Mouse (Mus musculus): ENCODE results near the gene Art2b. TPM values are rescaled to one million over a fixed set of nuclear protein-coding genes. Genes with fewer than 3 reads are reported as not detected.

Art2b gene
- polyA plus RNA-seq, 1 experiment from 2014 or later, result not detected

DNA sequence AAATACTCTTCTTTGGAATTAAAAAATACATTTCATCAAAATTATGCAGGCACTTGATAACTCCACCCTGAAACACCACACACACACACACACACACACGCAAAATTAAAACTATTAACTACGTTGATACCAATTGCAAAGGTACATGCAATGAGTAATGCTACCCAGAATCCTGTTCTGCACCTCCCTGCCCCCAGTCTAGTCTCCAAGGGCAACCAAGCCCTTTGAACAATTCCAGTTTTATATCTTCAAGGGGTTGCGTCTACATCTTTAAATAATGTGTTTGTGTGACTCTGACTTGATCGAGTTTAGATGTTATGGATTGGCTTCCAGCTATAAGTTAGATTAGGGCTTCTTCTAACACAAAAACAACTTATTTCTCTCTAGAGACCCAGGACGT is 49.9 kb downstream of the Art2b start:
- no peak for ATAC-seq (ENCODE audit: insufficient number of reproducible peaks, insufficient read depth, low FRiP score, low TSS enrichment)
- Histone ChIP-seq H3K9ac (no peak overlapping the region), H3K27ac (no peak overlapping the region), H3K4me1 (no peaks in the 10 kb centered on the region), H3K36me3 (no peaks in the 10 kb centered on the region), H3K9me3 (no peaks in the 10 kb centered on the region), H3K4me3 (no peak overlapping the region), H3K4me2 (replicated peaks) (no peak overlapping the region), H3K27me3 (no peaks in the 10 kb centered on the region)
- 75% methylated on average over 5 of the region's 5 CpGs for WGBS

DNA sequence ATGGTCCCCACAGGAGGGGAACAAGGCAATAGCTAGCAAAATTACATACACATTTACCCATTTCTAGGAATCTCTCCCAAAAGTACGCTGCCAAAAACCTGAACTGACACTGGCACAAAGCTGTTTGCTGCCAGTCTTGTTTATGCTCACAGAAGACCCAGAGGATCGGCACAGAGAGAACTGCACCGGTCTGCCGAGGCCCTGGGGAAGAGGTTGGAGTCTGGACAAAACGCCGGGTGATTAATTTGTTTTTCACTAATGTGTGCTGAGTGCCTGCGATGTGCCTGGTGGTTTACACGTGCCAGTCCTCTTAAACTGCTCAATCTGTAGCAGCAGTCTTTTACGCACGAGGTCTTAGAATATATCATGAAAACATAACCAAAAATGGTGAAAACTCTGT is 50.3 kb downstream of the Art2b start:
- no peak for ATAC-seq (ENCODE audit: insufficient number of reproducible peaks, insufficient read depth, low FRiP score, low TSS enrichment)
- no peak overlapping the region for H3K4me3 ChIP-seq
- H3K27me3 ChIP-seq, result no peaks in the 10 kb centered on the region
- H3K9me3 ChIP-seq, result no peaks in the 10 kb centered on the region
- H3K4me2 ChIP-seq (replicated peaks), result no peak overlapping the region
- no peaks in the 10 kb centered on the region for H3K36me3 ChIP-seq
- H3K9ac ChIP-seq, result no peak overlapping the region
- no peak overlapping the region for H3K27ac ChIP-seq
- WGBS, result 80% methylated on average over 10 of the region's 10 CpGs
- no peaks in the 10 kb centered on the region for H3K4me1 ChIP-seq

DNA sequence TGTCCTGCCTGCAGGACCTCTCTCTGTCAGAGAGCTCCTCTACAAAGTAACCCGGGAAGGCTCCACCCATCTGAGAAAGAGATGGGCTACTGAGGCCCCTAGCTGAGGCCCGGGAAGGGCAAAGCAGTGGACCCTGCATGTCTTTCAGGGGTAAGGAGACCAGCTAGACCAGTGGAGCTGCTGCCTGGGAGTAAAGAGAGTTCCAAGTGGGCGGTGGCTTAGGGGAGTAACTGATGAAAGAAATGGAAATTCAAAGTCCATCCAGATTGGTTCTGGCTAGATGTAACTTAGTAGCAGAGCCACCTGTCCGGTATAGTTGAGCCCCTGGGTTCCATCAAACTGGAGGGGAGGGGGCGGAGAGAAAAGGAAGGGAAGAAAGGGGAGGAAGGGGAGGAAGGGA is 51.0 kb downstream of the Art2b start:
- 18% methylated on average over 5 of the region's 5 CpGs for WGBS
- Histone ChIP-seq H3K27ac (no peak overlapping the region), H3K9ac (no peak overlapping the region), H3K4me2 (replicated peaks) (no peak overlapping the region), H3K4me3 (no peak overlapping the region), H3K27me3 (no peaks in the 10 kb centered on the region), H3K36me3 (no peaks in the 10 kb centered on the region), H3K9me3 (no peaks in the 10 kb centered on the region), H3K4me1 (no peaks in the 10 kb centered on the region)
- ATAC-seq (ENCODE audit: insufficient number of reproducible peaks, insufficient read depth, low FRiP score, low TSS enrichment), result no peak

Other genes with a start within 250 kb of the Art2b start
- gene Arap1, start 237.5 kb downstream of the Art2b start, polyA plus RNA-seq (2016; fragmentation: Nextera tagmentation; extraction: Ambion mirVana), result 23.9 and 29.7 TPM in 2 replicates
- not detected in 2 replicates for gene Gm45837, start 174.7 kb downstream of the Art2b start, polyA plus RNA-seq (2016; fragmentation: Nextera tagmentation; extraction: Ambion mirVana)
- 20.4 and 21.3 TPM in 2 replicates for gene Pde2a, start 163.9 kb downstream of the Art2b start, polyA plus RNA-seq (2016; fragmentation: Nextera tagmentation; extraction: Ambion mirVana)
- 48.0 and 51.2 TPM in 2 replicates for gene Clpb, start 78.0 kb upstream of the Art2b start, polyA plus RNA-seq (2016; fragmentation: Nextera tagmentation; extraction: Ambion mirVana)
- gene Phox2a, start 232.7 kb upstream of the Art2b start, polyA plus RNA-seq (2016; fragmentation: Nextera tagmentation; extraction: Ambion mirVana), result 0.58 TPM in 1 of 2 replicates, not detected in the other

Data from embryonic facial prominence, embryonic 12.5 days (tissue).